Mouse (Mus musculus) adrenal gland, postnatal 36 days (tissue): ENCODE data around the gene Ppm1g. TPM values are rescaled to one million over a fixed set of nuclear protein-coding genes. Genes with fewer than 3 reads are reported as not detected.
"Not testable (repeated sequence)": the region's sequence is repeated elsewhere in the genome, so short reads cannot be mapped to it uniquely, and the experiment has no call there.

Experiments
- DNase-seq, 2 experiments: peaks; one replicate each; pipeline ENCODE4 v3.0.0; 2021; ENCODE audit warnings: mixed read lengths in 1 of 2
- total RNA-seq, 2 experiments: library from RNA; stranded (reverse); gene quantifications; 2 replicates each; pipeline ENCODE4 v1.2.3; 2021

Ppm1g gene
- total RNA-seq, 2 experiments from 2014 or later: 105 to 129 TPM

DNA sequence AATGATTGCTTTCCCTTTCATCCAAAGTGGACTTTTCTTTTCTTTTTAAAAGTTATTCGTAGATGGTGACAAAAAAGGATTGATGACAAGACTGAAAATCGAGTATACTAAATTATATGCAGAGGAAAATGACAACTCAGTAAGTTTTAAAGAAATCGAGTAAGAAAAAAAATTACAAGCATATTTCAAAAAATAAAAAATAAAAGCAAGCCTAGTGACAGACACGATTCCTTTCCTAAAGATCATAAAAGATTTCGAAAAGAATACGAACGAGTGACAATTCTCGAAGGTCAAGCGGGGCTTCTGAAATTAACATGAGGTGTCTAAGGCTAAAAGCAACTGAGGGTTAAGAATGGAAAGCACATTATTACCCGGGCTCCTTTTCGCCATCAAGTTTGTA, 1.0 kb downstream of the Ppm1g start:
- no peak for DNase-seq

DNA sequence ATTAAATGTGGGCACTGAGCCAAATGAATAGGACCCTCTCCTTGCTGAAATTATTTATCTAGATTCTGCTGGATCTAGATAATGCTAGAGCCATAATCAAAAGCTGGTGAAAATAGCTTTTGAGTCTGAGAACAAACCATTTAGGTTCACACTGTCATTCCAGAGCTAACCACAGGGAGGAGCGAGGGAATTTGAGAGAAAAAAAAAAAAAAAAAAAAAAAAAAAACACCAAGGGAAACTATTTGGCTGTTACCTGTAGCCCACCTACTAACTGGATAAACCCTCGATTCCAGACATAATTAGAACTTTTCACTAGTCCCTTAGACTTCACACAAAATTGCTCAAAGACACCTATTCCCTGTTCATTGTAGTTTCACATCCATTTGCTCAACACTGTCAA, 1.4 kb downstream of the Ppm1g start:
- peak in 1 of 2 experiments; percentile 25 for DNase-seq

DNA sequence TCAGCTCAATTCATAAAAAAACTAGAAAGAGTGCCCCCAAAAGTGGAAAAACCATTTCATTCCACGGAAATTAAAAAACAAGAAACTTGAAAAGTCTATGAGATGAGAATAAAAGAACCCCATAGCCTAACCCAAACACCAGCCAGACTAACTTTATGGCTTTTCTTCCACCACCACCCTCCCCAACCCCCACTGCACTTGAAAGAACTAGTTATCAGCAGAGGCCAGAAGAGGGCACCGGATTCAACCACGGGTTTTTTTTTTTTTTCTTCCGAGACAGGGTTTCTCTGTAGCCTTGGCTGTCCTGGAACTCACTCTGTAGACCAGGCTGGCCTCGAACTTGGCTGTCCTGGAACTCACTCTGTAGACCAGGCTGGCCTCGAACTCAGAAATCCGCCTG, 2.2 kb downstream of the Ppm1g start:
- DNase-seq: peak in 1 of 2 experiments; percentile 51

DNA sequence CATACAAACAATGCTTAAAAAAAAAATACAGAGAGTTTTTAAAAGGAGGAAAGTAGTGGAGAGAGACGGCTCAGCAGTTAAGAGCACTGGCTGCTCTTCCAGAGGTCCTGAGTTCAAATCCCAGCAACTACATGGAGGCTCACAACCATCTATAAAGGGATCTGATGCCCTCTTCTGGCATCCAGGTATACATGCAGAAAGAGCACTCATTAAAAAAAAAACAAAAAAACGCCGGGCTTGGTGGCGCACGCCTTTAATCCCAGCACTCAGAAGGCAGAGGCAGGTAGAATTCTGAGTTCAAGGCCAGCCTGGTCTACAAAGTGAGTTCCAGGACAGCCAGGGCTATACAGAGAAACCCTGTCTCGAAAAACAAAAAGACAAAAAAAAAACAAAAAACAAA, 3.9 kb downstream of the Ppm1g start:
- DNase-seq: not testable (repeated sequence)

DNA sequence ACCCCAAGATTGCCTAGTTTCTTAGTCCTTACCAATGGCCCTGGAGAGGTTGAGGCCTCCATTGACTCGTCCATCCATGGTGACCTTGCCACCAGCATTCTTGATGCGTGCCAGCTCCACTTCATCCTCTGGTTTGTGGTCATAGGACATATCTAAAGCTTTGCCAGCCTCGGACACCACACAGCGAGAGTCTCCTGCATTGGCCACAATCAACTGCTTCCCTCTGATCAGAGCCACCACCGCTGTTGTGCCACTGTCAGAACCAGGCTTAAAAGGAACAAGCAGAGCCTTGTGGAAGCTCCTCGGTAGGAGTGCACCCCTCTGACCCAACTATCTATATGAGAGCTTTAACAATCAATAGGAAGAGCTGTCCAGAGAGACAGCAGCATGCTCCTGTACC, 16.1 kb downstream of the Ppm1g start:
- no peak for DNase-seq

DNA sequence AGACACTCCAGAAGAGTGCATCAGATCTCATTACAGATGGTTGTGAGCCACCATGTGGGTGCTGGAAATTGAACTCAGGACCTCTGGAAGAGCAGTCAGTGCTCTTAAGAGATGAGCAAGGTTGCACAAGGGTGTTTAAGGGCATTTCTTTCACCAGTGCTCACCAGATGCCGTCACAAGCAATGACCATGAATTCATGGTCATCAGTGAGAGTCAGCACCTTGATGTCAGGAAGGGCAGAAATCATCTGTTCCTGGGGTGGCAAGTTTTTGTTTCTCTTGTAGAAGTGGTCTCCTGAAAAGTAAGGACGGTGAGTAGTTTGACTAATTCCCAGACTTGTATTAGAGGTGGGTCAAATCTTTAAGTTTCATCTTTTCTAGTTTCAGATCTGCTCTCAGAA, 16.6 kb downstream of the Ppm1g start:
- DNase-seq: peak; percentile 7 to 24

DNA sequence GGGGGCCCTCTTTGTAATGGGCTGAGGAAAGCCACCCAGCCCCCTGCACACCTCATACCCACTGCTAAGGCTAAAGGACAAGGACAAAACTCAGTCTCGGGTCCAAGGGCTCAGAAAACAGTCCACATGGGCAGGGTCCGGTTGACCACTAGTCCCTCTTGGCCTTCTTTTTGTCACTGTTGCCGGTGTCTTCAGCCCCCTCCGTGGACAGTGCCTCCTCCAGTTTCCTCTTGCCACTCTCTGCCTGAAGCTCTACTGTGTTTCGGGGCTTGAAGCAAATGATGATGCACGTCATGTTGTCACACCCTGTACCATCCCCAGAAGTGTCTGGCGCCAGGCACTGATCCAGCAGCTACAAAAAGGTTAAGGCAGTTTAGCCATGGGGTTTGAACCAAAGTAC, 17.6 kb downstream of the Ppm1g start:
- DNase-seq: peak in 1 of 2 experiments; percentile 9

DNA sequence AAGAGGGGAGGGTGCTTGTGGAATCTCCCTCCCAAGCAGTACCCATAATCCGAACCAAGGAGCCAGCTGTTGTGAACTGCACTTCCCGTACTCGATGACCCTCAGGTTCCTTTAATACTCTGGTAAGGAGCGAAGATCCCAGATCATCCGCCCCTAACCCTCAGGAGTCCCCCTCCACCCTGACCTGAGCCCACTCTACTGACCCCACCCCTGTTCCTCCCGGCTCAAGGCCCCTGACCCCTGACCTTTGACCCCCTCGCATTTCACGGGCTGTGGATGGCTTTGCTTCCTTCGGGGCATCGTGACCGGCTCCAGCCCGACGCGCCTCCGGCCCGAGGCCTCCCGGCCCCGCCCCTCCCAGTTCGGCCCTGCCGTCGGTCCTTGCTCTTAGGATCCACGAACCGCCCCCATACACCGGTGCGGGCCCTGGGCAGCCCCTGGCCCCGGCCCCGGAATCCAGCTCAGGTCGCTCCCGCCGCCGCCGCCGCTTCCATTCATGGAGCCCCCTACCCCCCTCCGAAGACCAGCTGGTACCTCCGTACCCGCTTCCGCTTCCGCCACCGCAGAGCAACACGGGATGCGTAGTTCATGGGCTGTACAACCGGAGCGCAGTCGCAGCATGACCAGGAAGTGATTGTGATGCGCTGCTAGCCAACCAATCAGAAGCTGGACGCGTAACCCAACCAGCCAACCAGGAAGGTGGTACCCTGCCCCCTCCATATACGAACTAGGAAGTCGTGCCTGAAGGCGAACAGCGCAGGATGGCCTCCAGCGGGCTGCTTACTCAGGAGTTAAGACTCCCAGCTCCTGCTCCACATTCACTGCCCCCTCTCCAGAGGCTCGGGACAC, 18.5 kb downstream of the Ppm1g start, which contains the start of gene Zfp513:
Zfp513 (minus strand) TSS at position 562 of the 849 bp plus-strand sequence.
- peak; percentile 95 to 96 for DNase-seq

DNA sequence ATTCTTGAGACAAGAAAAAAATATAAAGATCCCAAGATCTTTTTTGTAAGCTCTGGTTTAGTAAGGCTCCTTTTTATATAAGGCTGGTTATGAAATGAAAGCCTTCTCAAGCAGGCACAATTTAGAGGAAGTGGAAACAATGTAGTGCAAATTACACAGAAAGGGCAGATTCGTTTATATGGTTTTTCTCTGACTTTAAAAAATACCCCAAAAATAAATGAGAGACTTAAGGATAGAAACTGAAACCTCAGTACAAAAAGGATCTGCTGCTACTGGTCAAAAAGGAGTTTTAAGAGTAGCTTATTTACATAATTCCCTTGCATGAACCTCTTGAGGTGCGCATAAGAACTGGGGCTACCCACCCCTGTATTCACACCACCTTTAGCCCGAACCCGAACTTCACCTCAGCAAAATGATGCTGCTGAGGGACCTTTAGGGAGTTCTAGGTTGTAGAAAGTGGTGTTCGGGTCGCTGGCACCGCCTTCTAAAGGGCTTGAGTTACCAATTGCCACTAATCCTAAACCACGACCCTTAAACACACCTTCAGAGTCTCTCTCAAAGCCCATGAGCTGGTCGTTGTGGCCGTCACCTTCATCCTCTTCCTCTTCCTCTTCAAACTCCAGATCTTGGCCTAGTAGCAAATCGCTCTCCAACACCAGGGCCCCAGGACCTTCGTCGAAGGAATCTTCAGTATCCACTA, 19.3 kb downstream of the Ppm1g start:
- DNase-seq: peak; percentile 8 to 17

DNA sequence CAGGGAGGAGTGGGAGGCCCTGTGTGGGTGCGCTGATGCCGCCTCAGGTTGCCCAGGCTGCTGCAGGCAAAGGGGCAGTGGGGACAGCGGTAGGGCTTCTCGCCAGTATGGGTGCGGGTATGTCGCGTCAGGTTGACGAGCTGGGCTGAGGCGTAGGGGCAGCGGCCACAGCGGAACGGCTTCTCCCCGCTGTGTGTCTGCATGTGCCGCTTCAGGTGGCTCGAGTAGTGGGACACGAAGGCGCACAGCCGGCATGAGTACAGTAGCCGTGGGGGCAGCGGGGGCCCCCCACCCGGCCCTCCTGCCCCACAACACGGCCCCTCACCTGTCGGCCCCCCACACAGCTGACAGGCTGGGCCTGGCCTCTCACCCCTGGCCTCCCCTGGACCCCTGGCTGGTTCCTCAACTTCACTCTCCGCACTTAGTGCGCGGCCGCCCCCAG, 20.1 kb downstream of the Ppm1g start:
- DNase-seq: peak; percentile 19 to 23

DNA sequence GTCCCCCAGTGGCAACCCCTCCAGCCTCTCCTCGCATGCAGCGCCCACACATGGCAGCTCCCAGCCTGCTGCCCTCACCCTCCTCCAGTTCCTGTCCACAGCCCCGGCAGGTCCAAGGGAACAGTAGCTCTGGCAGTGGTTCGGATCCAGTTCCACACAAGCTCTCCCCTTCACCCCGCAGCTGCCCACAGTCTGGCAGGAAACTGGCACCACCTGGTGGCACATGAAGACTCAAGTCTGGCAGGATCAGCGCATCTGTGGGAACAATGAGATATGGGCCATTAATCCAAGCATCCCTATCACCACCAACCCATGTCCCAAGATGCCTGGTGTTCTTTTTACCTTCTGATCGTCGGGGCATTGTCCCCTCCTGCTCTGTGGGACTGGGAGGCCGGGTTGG, 20.6 kb downstream of the Ppm1g start:
- peak; percentile 29 to 39 for DNase-seq

DNA sequence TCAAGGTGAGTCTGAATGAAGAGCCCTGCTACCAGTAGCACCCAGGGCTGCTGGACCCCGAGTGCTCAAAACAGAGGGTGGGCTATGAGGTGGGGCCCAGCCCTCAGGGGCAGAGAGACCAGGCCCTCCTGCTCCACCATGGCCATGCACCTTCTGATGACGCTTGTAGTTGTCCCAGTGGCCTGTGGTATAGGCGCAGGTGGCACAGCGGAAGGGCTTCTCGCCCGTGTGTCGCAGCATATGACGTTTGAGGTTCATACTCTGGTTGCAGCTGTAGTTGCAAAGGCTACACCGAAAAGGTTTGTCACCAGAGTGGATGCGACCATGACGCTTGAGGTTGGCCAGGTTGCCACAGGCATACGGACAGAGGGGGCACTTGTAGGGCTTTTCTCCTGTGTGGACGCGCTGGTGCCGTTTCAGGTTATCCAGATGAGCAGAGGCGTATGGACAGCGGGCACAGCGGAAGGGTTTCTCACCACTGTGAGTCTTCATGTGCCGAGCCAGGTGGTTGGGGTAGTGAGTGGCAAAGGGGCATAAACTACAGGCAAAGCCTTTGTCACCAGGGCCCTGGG, 21.1 kb downstream of the Ppm1g start:
- DNase-seq: no peak

DNA sequence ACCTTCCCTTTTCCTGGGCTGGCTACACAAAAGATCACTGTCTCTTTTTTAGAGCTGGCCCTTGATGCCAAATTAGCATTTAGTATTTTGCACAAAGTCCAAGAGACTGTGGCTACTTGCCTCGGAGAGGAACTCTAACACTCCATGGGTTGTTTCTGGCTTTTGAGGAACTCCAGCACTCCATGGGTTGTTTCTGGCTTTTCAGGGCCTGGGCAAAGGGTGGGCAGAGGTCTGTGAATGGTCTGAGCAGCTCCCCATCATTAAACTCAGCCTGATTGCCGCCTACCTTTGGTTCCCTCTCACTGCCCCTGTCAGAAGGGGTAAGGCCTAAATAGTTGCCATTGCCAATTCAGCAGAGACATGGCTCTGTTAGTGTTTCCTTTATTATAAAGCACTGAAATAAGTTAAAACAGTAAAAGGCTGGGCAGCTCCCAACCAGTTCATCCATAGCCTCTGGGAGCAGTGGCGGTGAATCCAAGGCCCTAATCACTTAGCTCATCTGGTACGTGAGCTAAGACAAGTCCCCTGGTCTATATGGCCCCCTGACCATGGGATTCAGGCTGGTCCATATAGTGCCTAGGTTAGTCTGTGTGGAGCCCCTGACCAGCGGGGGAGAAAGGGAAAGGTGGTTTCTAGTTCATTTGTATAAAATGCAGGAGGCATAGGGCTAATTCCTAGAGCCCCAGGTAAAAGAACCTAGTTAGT, 21.7 kb downstream of the Ppm1g start:
- peak in 1 of 2 experiments; percentile 7 for DNase-seq

DNA sequence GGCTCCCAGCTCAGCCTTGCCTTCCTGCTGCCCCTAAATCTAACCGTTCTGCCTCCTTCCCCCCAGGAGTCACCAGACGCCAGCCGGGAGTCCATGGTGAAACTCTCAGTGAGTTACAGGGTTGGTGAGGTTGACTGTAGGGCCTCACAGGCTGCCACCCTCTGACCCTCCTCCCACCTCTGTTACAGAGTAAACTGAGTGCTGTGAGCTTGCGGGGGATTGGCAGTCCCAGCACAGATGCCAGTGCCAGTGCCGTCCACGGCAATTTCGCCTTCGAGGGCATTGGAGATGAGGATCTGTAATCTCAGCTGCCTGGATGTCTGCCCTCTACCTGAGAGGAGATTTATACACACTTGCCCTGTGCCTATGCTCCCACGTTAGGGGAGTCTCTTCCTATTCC, 22.3 kb downstream of the Ppm1g start:
- DNase-seq: peak in 1 of 2 experiments; percentile 23

DNA sequence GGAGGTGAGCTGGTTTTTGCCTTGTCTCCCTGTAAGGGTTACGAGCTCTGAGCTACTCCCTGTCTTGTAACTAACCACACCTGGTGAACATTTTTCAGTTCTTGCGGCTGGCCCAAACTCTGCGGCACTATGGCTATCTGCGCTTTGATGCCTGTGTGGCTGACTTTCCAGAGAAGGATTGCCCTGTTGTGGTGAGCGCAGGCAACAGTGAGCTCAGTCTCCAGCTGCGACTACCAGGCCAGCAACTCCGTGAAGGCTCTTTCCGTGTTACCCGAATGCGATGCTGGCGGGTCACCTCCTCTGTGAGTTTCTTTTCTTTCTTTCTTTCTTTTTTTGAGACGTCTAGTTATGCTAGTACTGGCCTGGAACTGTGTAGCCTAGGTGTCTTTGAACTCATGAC, 23.4 kb downstream of the Ppm1g start:
- no peak for DNase-seq

DNA sequence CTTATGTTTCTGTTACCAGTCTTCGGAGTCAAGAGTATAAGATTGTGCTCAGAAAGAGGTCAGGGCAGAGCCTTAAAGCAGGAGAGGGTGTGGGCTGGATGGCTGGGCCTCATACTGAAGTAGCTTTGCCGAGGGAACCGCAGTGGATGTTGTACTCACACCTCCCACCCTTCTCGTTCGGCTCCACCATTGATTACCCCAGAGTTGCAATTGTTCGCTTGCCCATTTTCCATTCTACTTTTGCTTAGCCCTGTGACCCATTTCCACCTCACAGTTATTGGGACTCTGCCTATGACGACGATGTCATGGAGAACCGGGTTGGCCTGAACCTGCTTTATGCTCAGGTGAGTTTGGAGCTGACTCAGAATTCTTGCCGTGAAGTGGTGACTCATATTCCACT, 24.3 kb downstream of the Ppm1g start:
- DNase-seq: no peak

DNA sequence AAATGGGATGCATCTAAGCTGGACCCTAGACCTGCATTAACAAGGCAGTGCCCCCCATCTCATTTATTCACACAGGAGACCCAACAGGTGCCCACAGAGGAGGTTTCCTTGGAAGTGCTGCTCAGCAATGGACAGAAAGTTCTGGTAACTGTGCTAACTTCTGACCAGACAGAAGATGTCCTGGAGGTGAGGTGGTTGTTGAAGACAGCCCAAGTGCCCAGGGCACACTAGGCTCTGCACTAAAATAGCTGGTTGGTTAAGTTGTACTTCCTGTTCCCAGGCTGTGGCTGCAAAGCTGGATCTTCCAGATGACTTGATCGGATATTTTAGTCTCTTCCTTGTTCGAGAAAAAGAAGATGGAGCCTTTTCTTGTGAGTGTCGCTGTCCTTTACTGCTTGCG, 24.8 kb downstream of the Ppm1g start:
- DNase-seq: no peak

DNA sequence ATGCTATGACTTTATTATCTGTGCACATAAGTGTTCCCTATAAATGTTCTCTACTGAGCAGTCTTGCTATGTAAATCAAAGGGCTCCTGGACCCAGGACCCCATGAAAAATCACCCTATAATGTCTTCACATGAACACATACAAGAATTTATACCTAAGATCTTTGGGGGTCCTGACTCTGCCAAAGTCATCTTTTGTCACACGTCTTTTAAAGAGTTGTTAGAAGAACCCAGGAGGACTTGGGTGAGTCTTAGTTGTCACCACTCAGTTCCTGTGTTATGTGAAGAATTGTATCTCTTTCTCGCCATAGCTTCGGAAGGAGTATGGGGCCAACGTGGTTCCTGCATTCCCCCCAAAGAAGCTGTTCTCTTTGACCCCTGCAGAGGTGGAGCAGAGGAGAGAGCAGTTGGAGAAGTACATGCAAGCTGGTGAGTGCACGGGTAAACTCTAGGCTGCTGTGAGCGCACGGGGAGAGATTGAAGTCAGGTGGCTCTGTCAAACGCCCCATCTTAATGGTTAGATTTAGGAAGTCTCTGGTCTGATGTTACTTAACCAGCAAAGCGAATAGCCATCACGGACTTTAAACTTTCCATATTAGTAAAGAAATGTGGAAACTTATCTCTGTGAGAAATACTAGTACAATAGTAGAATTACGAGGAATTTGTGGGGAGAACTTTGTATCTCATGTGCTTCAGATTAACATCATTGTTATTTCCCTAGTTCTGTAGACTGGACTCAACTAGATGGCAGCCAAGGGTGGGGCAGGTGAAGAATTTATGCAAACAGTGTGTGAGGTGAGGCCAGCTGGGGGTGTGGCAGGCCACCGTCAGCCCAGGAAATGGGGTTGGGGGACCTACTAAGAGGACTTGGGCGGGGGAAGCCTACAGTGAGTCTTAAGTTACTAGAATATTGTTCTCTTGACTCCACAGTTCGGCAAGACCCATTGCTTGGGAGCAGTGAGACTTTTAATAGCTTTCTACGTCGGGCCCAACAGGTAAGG, 25.7 kb downstream of the Ppm1g start:
- DNase-seq: no peak

DNA sequence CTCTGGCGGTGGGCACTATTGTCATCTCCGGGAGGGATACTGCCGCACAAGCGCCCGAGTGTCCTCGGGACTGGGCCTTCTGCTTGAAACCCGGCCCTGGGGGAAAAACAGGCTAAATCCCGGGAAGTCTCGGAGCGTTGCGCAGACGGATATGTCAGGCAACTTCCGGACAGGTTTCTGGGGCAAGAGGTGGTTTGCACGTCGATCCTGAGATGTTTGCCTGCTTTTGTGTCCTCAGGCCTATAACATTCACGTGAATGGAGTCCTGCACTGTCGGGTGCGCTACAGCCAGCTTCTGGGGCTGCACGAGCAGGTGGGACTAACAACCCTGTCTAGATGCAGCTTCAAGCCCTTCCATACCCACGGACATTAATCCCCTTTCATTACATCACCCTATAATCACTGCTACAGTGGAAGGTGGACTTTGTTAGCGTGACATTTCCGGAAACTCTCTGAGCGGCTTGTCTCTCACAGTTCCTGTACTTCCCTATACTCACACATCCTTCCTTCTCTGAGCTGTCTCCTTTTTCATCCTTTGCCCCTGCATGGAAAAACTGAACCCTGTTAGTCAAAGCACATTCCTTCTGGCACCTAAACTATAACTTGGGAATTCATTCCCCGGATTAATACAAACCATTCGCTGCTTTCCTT, 26.7 kb downstream of the Ppm1g start:
- no peak for DNase-seq

DNA sequence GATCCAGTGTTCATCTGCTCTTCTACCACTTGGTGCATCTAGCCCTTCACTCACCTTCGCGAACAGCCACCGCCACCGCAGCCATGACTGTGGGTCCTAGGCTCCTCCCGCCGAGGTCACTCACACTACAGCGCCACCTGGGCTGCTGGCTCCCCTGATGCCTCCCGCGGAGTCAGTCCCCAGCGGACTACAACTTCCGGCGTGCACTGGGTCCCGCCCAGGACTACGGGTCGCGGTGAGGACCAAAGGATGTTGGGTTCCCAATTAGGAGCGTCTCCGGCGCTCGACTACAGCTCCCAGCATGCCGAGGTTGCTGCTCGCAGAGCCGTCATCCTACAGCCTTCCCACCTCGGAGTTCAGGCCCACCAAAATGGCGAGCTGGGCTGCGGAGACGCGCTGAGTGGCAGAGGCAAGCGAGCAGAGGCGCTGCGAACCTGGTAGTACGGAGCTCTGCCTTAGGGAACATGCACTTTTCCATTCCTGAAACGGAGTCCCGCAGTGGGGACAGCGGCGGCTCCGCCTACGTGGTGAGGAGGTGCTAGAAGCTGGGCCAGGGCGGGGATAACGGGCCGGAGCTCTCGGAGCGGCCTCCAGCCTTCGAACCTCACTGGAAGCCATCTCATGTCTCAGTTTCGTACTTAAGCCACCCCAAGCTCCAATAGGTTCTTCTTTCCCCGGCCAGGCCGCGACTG, 27.4 kb downstream of the Ppm1g start, which contains the start of the genes Snx17 and Eif2b4:
Snx17 (plus strand) TSS at position 289 of the 692 bp plus-strand sequence.
Eif2b4 (minus strand) TSS at position 492 of the 692 bp plus-strand sequence.
- peak; percentile 99 to 100 for DNase-seq
